Mouse (Mus musculus) layer of hippocampus, adult 2 months (tissue): ENCODE data around the gene Ndel1. TPM values are rescaled to one million over a fixed set of nuclear protein-coding genes. Genes with fewer than 3 reads are reported as not detected.

ENCODE experiments used
- DNase-seq, 2 experiments: peaks; one replicate each; pipeline ENCODE4 v3.0.0; 2022; ENCODE audit warnings: low spot score in 2 of 2
- H3K27ac ChIP-seq: fragments of 200-600 bp; 2 replicates; pipeline ENCODE4 v1.8.1; 2022
- H3K4me3 ChIP-seq: fragments of 200-600 bp; 2 replicates; pipeline ENCODE4 v1.8.1; 2022; ENCODE audit warnings: mild to moderate bottlenecking
- CTCF ChIP-seq: fragments of 200-600 bp; conservative IDR thresholded peaks from 2 replicates; pipeline ENCODE4 v1.8.1; 2022; ENCODE audit warnings: antibody characterized with exemption, mild to moderate bottlenecking, moderate library complexity
- total RNA-seq, 2 experiments: library from RNA; stranded (reverse); gene quantifications; 2 replicates each; pipeline ENCODE4 v1.2.3; 2021

The Ndel1 gene
- total RNA-seq, 2 experiments from 2014 or later: 81.1 to 96.3 TPM

DNA sequence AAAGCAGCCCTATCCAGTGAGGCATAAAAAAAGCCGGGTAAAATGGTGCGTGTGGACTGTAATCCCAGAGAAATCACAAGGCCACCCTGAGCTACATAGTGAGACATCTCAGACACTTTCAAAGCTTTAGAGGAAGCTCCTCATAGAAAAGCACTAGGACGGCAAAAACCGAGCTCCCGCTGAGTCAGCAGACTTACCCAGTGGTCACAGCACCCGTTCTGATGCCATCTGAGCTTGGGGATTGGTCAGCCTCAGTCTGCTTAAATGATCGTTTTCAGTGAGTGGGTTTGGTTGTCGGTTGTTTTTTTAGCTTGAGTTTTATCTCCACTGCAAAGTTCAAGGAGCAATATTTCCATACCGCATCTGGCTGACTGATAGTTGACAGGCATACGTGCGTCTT lies 93.7 kb downstream of the Ndel1 start:
- TF ChIP-seq CTCF: no peak
- DNase-seq: no peak
- H3K27ac ChIP-seq: no peak overlapping the region
- H3K4me3 ChIP-seq: no peak overlapping the region

DNA sequence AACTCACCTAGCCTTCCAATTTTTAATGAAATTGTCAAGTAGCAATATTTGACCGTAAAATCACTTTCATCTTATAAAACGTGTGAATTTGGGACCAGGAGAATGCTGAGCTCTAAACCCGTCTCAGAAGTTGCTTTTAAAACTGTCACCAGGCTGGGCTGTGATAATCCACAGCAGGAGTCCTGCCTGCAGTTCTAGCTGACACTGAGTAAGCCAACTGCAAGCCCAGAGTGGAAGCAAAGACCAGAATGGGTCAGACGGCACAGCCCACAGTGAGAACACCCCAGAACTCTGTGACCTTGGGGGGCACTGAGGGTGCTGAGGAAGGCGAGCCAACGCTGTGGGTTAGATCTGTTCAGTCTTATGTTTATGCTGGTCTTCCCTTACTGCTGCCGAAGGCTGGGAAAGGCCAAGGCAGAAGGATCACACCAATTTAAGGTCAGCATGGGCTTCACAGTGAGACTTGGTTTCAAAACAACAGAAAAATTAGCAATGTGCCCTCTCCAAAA lies 95.5 kb downstream of the Ndel1 start:
- TF ChIP-seq CTCF: no peak
- DNase-seq: no peak
- no peak overlapping the region for H3K4me3 ChIP-seq
- H3K27ac ChIP-seq: no peak overlapping the region

Other genes starting within 250 kb of the Ndel1 start
- gene Myh10, start 180.3 kb downstream of the Ndel1 start, total RNA-seq: 100 to 1,000 TPM; 139 to 147 TPM
- not detected for gene Rnf222, start 16.7 kb upstream of the Ndel1 start, total RNA-seq
- 100 to 1,000 TPM; 766 to 781 TPM for gene Rpl26, start 29.7 kb upstream of the Ndel1 start, total RNA-seq
- not detected for gene Odf4, start 55.2 kb upstream of the Ndel1 start, total RNA-seq
- gene Arhgef15, start 85.6 kb upstream of the Ndel1 start, total RNA-seq: 1 to 10 TPM; 9.5 to 9.7 TPM
- gene Slc25a35, start 96.3 kb upstream of the Ndel1 start, total RNA-seq: 1 to 10 TPM; 5.8 to 6.2 TPM
- gene Rangrf, start 103.3 kb upstream of the Ndel1 start, total RNA-seq: 10 to 100 TPM; 16.8 to 20.7 TPM
- 10 to 100 TPM; 27.5 to 27.8 TPM for gene Pfas, start 136.6 kb upstream of the Ndel1 start, total RNA-seq
- 10 to 100 TPM; 40.3 to 43.1 TPM for gene Ctc1, start 144.1 kb upstream of the Ndel1 start, total RNA-seq
- gene Aurkb, start 173.8 kb upstream of the Ndel1 start, total RNA-seq: under 1 TPM; 0.54 to 0.79 TPM
- gene Borcs6, start 187.9 kb upstream of the Ndel1 start, total RNA-seq: 10 to 100 TPM; 26.6 to 30.8 TPM
- 10 to 100 TPM; 20.3 to 21.6 TPM for gene Tmem107, start 198.9 kb upstream of the Ndel1 start, total RNA-seq
- gene Vamp2, start 216.6 kb upstream of the Ndel1 start, total RNA-seq: 1,000 to 10,000 TPM in 1 of 2 experiments, 100 to 1,000 TPM in 1; 988 to 1,016 TPM
- 10 to 100 TPM; 83.4 to 95.2 TPM for gene Per1, start 223.4 kb upstream of the Ndel1 start, total RNA-seq
- 1 to 10 TPM in 1 of 2 experiments, under 1 TPM in 1; 0.79 to 1.0 TPM for gene Hes7, start 248.5 kb upstream of the Ndel1 start, total RNA-seq